17 mouse cellular contexts compared by ENCODE assay signal in the genomic region with DNA sequence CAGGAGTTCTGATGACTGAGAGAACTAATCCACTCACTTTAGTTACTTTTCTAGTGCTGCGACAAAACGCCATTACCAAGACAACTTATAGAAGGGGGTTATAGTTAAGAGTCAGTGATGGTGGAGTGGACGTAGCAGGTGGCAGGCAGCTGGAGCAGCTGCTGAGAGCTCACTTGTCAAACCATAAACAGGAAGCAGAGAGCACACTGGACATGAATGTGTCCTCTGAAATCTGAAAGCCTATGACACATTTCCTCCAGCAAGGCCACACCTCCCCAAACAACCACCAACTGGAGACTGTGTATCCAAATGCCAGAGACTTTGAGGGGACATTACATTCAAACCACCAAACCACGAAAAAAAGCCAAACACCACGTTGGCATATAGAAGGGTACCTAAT. TPM values are rescaled to one million over a fixed set of nuclear protein-coding genes. Genes with fewer than 3 reads are reported as not detected.
A peak's percentile ranks its signal among the peaks of the same experiment; 100 is the strongest.
DNase-seq lines count a peak whose midpoint lies in the region; ATAC-seq and TF ChIP-seq lines count a peak whose summit lies in the region.
"Had no signal": no experiment of that assay in that cellular context is flagged by ENCODE, and none has a peak within 500 bp of the region (broad histone marks: within the 10 kb centered on the region; RNA-seq: fewer than 3 reads in every experiment).

No protein-coding gene starts in this region.

- no peaks in the 10 kb centered on the region for H3K79me2 ChIP-seq in myocyte (ENCODE audit: control insufficient read depth, insufficient read depth)

- no peak overlapping the region for H3ac ChIP-seq in myocyte (ENCODE audit: control insufficient read depth, insufficient read length)

- no peak for TF ChIP-seq POLR2A in kidney, adult 2 months (IDR thresholded peaks at IDR 0.05; ENCODE audit: low read depth, low read length)
- TF ChIP-seq POLR2A in myocyte (IDR thresholded peaks at IDR 0.05; ENCODE audit: insufficient read length, low read depth), result no peak

- 81% methylated on average over 5 of the region's 5 CpGs for WGBS in forebrain, embryonic 14.5 days
- WGBS in forebrain, embryonic 11.5 days, result 86% methylated on average over 5 of the region's 5 CpGs
- 74% methylated on average over 5 of the region's 5 CpGs for WGBS in kidney, adult 2 months

- peaks cover 5% of the 10 kb centered on the region; the same call in 1 of the 2 replicates for H3K4me1 ChIP-seq in forebrain, embryonic 14.5 days (ENCODE audit: control insufficient read depth, insufficient read depth, low read length)
- H3K4me1 ChIP-seq in forebrain, embryonic 11.5 days (replicated peaks; ENCODE audit: control insufficient read depth, insufficient read depth, low read length), result no peaks in the 10 kb centered on the region
- no peaks in the 10 kb centered on the region for H3K4me1 ChIP-seq in kidney, adult 2 months (ENCODE audit: control insufficient read depth, insufficient read depth, low read length)
- H3K4me1 ChIP-seq: hindbrain, embryonic 13.5 days; kidney, embryonic 15.5 days; limb, embryonic 13.5 days; stomach, embryonic 15.5 days had no signal

- TF ChIP-seq CTCF in kidney, adult 2 months (conservative IDR thresholded peaks at IDR 0.05; ENCODE audit: insufficient read depth, insufficient read length, low read depth, low read length), result no peak
- no peak for TF ChIP-seq CTCF in layer of hippocampus, adult 2 months (conservative IDR thresholded peaks at IDR 0.05)

- H3K9me3 ChIP-seq in forebrain, embryonic 14.5 days (replicated peaks; ENCODE audit: control insufficient read depth, low read length), result no peaks in the 10 kb centered on the region
- no peaks in the 10 kb centered on the region for H3K9me3 ChIP-seq in forebrain, embryonic 11.5 days (ENCODE audit: control insufficient read depth, low read length)
- H3K9me3 ChIP-seq: embryonic facial prominence, embryonic 13.5 days; hindbrain, embryonic 13.5 days; kidney, embryonic 15.5 days; limb, embryonic 13.5 days; stomach, embryonic 15.5 days had no signal

- H3K27ac ChIP-seq in forebrain, embryonic 14.5 days (ENCODE audit: low read depth, low read length), result no peak overlapping the region
- no peak overlapping the region for H3K27ac ChIP-seq in forebrain, embryonic 11.5 days (ENCODE audit: low read depth, low read length)
- no peak overlapping the region for H3K27ac ChIP-seq in kidney, adult 2 months (ENCODE audit: insufficient read depth, low read depth, low read length)
- H3K27ac ChIP-seq in layer of hippocampus, adult 2 months, result no peak overlapping the region
- H3K27ac ChIP-seq: embryonic facial prominence, embryonic 13.5 days; hindbrain, embryonic 13.5 days; kidney, embryonic 15.5 days; limb, embryonic 13.5 days; stomach, embryonic 15.5 days had no signal

- 0 out of 2 replicates have a peak, but pooled peaks have one; percentile 13 for ATAC-seq in forebrain, embryonic 14.5 days
- no peak for ATAC-seq in forebrain, embryonic 11.5 days (replicated peaks; ENCODE audit: low FRiP score)
- peak; percentile 44 to 48 for ATAC-seq in hematopoietic stem cell, adult 5-6 weeks (replicated peaks in 1 of 2; ENCODE audit: insufficient read depth in 1 of 2, low FRiP score in 2 of 2, low TSS enrichment in 1 of 2, low read depth in 1 of 2, poor library complexity in 2 of 2, severe bottlenecking in 2 of 2)

- DNase-seq in forebrain, embryonic 14.5 days (ENCODE audit: low spot score), result no peak
- no peak for DNase-seq in forebrain, embryonic 11.5 days (ENCODE audit: low spot score)
- DNase-seq in kidney, postnatal 14 days, result peak; percentile 18
- DNase-seq in kidney, adult 2 months, result no peak
- no peak for DNase-seq in layer of hippocampus, adult 2 months (ENCODE audit: low spot score in 2 of 2)
- no peak for DNase-seq in layer of hippocampus, adult 9-10 months (ENCODE audit: low spot score)
- DNase-seq: thymus, postnatal 4 days had no signal

- H3K9ac ChIP-seq in forebrain, embryonic 14.5 days (ENCODE audit: low read length), result no peak overlapping the region
- H3K9ac ChIP-seq in forebrain, embryonic 11.5 days (ENCODE audit: low read length), result no peak overlapping the region
- H3K9ac ChIP-seq: embryonic facial prominence, embryonic 13.5 days; hindbrain, embryonic 13.5 days; kidney, embryonic 15.5 days; limb, embryonic 13.5 days; stomach, embryonic 15.5 days had no signal

- no peaks in the 10 kb centered on the region for H3K27me3 ChIP-seq in forebrain, embryonic 14.5 days (replicated peaks; ENCODE audit: control insufficient read depth, insufficient read depth, low read length)
- no peaks in the 10 kb centered on the region for H3K27me3 ChIP-seq in forebrain, embryonic 11.5 days (ENCODE audit: control insufficient read depth, insufficient read depth, low read length)
- no peaks in the 10 kb centered on the region; the same call in 1 of the 2 replicates for H3K27me3 ChIP-seq in kidney, adult 2 months (replicated peaks; ENCODE audit: control insufficient read depth, insufficient read depth, low read length)
- no peaks in the 10 kb centered on the region for H3K27me3 ChIP-seq in myocyte (ENCODE audit: control insufficient read depth, insufficient read depth, insufficient read length)
- H3K27me3 ChIP-seq: CH12.LX; embryonic facial prominence, embryonic 13.5 days; hindbrain, embryonic 13.5 days; kidney, embryonic 15.5 days; limb, embryonic 13.5 days; stomach, embryonic 15.5 days had no signal

- no peak overlapping the region for H3K4me2 ChIP-seq in forebrain, embryonic 14.5 days (ENCODE audit: low read length)
- H3K4me2 ChIP-seq in forebrain, embryonic 11.5 days (ENCODE audit: low read depth, low read length, severe bottlenecking), result no peak overlapping the region
- peak overlapping the region; percentile 47 for H3K4me2 ChIP-seq in myocyte (ENCODE audit: low read depth)
- H3K4me2 ChIP-seq: embryonic facial prominence, embryonic 13.5 days; hindbrain, embryonic 13.5 days; kidney, embryonic 15.5 days; limb, embryonic 13.5 days; stomach, embryonic 15.5 days had no signal

- H3K36me3 ChIP-seq in forebrain, embryonic 14.5 days (ENCODE audit: control insufficient read depth, insufficient read depth, low read length), result no peaks in the 10 kb centered on the region
- no peaks in the 10 kb centered on the region for H3K36me3 ChIP-seq in forebrain, embryonic 11.5 days (ENCODE audit: control insufficient read depth, insufficient read depth, low read length)
- H3K36me3 ChIP-seq in kidney, adult 2 months (ENCODE audit: control insufficient read depth, insufficient read depth, low read length), result no peaks in the 10 kb centered on the region
- no peaks in the 10 kb centered on the region for H3K36me3 ChIP-seq in myocyte (ENCODE audit: control insufficient read depth, insufficient read depth)
- H3K36me3 ChIP-seq: embryonic facial prominence, embryonic 13.5 days; hindbrain, embryonic 13.5 days; kidney, embryonic 15.5 days; limb, embryonic 13.5 days; stomach, embryonic 15.5 days had no signal

- no peak overlapping the region for H3K4me3 ChIP-seq in forebrain, embryonic 14.5 days (ENCODE audit: low read depth, low read length)
- H3K4me3 ChIP-seq in forebrain, embryonic 11.5 days (ENCODE audit: low read depth, low read length), result no peak overlapping the region
- H3K4me3 ChIP-seq in kidney, adult 2 months (ENCODE audit: insufficient read depth, low read depth, low read length), result no peak overlapping the region
- no peak overlapping the region for H3K4me3 ChIP-seq in myocyte
- H3K4me3 ChIP-seq in layer of hippocampus, adult 2 months, result no peak overlapping the region
- H3K4me3 ChIP-seq: embryonic facial prominence, embryonic 13.5 days; hindbrain, embryonic 13.5 days; kidney, embryonic 15.5 days; limb, embryonic 13.5 days; stomach, embryonic 15.5 days had no signal

TF ChIP-seq in myocyte, 11 proteins besides CTCF, POLR2A, EP300 and RAD21:
- no peak for TF ChIP-seq USF1 (IDR thresholded peaks at IDR 0.05; ENCODE audit: low read depth)
- TF ChIP-seq MAX (IDR thresholded peaks at IDR 0.05; ENCODE audit: low read depth), result no peak
- TF ChIP-seq POLR2AphosphoS2 (IDR thresholded peaks at IDR 0.05; ENCODE audit: insufficient read length, low read depth), result no peak
- TF ChIP-seq TCF12 (IDR thresholded peaks at IDR 0.05; ENCODE audit: insufficient read depth, poor library complexity, severe bottlenecking), result peak; percentile 68
- peak; percentile 46 to 84 (median 49) for TF ChIP-seq MYOG (IDR thresholded peaks at IDR 0.05; ENCODE audit: control insufficient read depth in 1 of 3, insufficient read depth in 1 of 3, insufficient read length in 2 of 3, low read depth in 2 of 3)
- no peak for TF ChIP-seq REST (IDR thresholded peaks at IDR 0.05; ENCODE audit: insufficient read depth, insufficient read length)
- TF ChIP-seq CEBPB (IDR thresholded peaks at IDR 0.05; ENCODE audit: insufficient read depth, poor library complexity, severe bottlenecking), result no peak
- TF ChIP-seq MYOD1 (IDR thresholded peaks at IDR 0.05; ENCODE audit: control insufficient read depth in 1 of 3, insufficient read length in 2 of 3, low read depth in 2 of 3), result peak; percentile 52 to 97 (median 93)
- TF ChIP-seq TCF3 (IDR thresholded peaks at IDR 0.05; ENCODE audit: insufficient read length, low read depth), result peak; percentile 87
- no peak for TF ChIP-seq SRF (IDR thresholded peaks at IDR 0.05; ENCODE audit: control insufficient read depth, insufficient read length, low read depth)
- TF ChIP-seq E2F4 (IDR thresholded peaks at IDR 0.05; ENCODE audit: insufficient read depth), result no peak

RNA-seq across cellular contexts. Expression of a gene that starts 17.8 kb away (rescaled TPM):
- 14.6 and 15.0 TPM in 2 replicates for polyA plus RNA-seq in forebrain, embryonic 14.5 days (2014; fragmentation: Nextera tagmentation; extraction: Ambion mirVana)
- 12.1 and 12.2 TPM in 2 replicates for polyA plus RNA-seq in forebrain, embryonic 11.5 days (2014; fragmentation: Nextera tagmentation; extraction: Ambion mirVana)
- polyA plus RNA-seq in kidney, adult 2 months (2012; rRNA removed), result 0.02 and 0.03 TPM in 2 replicates
- 0.44 and 3.6 TPM in 2 replicates for total RNA-seq in hematopoietic stem cell, adult 5-6 weeks (2017)
- 0.16 TPM for polyA plus RNA-seq in myocyte (2012; fragmentation: generic; extraction: Trizol)
- 10 to 100 TPM; 74.0 to 75.2 TPM for total RNA-seq in layer of hippocampus, adult 2 months (2021)
- total RNA-seq: CH12.LX; gastrocnemius, adult 18-20 months; megakaryocyte, adult 5-6 weeks had no signal

Comparison
In these comparisons a context has a peak if more than half of its experiments do, and no peak if none do; other contexts are left out.
1. RNA of a gene that starts 17.8 kb away (polyA plus RNA-seq): 14.6 to 15.0 TPM in forebrain, embryonic 14.5 days and 12.1 to 12.2 TPM in forebrain, embryonic 11.5 days; 0.16 TPM in myocyte (single experiment) and 0.02 to 0.03 TPM in kidney, adult 2 months; every median in the first group is over 10 times any median in the second.